Mouse (Mus musculus) spleen, adult 2 months (tissue): ENCODE results near the gene 5330417C22Rik.

ENCODE experiments used
- CTCF ChIP-seq: fragments of 200-500 bp; IDR thresholded peaks from 2 replicates; pipeline ENCODE4 v1.5.1; 2011; ENCODE audit warnings: mild to moderate bottlenecking, inconsistent platforms; ENCODE audit not compliant: insufficient read depth, insufficient read length, insufficient replicate concordance; ENCODE audit errors: extremely low read depth
- POLR2A ChIP-seq: fragments of 200-500 bp; IDR thresholded peaks from 2 replicates; pipeline ENCODE4 v1.6.1; 2011; ENCODE audit warnings: low read depth, low read length, inconsistent platforms

DNA sequence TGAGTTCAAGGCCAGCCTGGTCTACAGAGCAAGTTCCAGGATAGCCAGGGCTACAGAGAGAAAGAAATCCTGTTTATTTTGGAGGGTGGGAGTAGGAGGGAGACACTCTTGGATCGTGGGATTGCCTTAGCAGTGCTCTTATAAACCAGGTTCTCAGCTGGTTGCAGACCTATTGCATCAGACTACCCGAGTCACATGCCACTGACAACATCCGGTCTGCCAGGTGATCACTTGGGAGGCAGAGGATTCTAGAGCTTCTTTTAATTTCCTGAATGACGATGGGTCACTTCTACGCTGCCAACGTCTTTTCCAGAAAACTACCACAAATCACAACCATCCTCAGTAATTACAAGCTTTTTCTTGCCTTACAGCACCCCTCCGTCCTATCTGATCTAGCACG is 92.3 kb downstream of the 5330417C22Rik start:
- TF ChIP-seq CTCF, result no peak
- TF ChIP-seq POLR2A, result no peak
